ENCODE assay signal across 11 mouse cellular contexts in the genomic region with DNA sequence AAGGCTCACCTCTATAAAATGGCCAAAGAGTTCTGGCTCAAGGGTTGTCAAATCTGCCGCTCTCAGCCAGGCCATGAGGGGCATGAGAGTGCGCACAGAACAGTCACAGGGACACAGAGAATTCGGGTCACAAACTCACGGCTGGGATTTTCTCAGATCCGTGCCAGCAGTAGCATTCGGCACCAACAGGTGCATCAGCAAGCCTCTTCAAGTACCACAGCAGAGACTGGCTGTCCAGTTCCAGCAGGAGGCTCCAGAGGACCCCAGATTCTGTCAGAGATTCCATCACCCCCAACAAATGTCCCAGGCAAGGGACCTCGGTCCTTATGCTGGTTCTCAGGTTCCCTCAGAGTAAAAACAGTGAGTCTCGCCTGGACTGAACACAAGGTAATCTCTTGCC. TPM values are rescaled to one million over a fixed set of nuclear protein-coding genes. Genes with fewer than 3 reads are reported as not detected.
DNase-seq lines count a peak whose midpoint lies in the region; ATAC-seq and TF ChIP-seq lines count a peak whose summit lies in the region.
"Had no signal": no experiment of that assay in that cellular context is flagged by ENCODE, and none has a peak within 500 bp of the region (broad histone marks: within the 10 kb centered on the region; RNA-seq: fewer than 3 reads in every experiment).

No protein-coding gene starts in this region.

- 83% methylated on average over 8 of the region's 8 CpGs for WGBS in heart, embryonic 15.5 days
- 91% methylated on average over 8 of the region's 8 CpGs for WGBS in midbrain, embryonic 10.5 days
- whole genome bisulfite sequencing in midbrain, postnatal 0 days = 82% methylated on average over 8 of the region's 8 CpGs
- WGBS in intestine, embryonic 15.5 days = 89% methylated on average over 8 of the region's 8 CpGs
- 80% methylated on average over 8 of the region's 8 CpGs for WGBS in stomach, embryonic 16.5 days
- 89% methylated on average over 8 of the region's 8 CpGs for WGBS in forebrain, embryonic 15.5 days

- no peak for DNase-seq in heart, adult 18-20 months
- DNase-seq in midbrain, embryonic 10.5 days (ENCODE audit: low spot score) = no peak
- no peak for DNase-seq in midbrain, postnatal 0 days (ENCODE audit: low spot score)
- DNase-seq in adrenal gland, postnatal 10 days = no peak

- peak overlapping the region; percentile 16; the same call in 1 of the 2 replicates for H3K4me2 ChIP-seq in heart, embryonic 15.5 days
- no peak overlapping the region for H3K4me2 ChIP-seq in midbrain, postnatal 0 days (ENCODE audit: low read depth, low read length, poor library complexity, severe bottlenecking)
- peak overlapping the region; percentile 12; the same call in 1 of the 2 replicates for H3K4me2 ChIP-seq in intestine, embryonic 15.5 days (replicated peaks)
- H3K4me2 ChIP-seq in stomach, embryonic 16.5 days (ENCODE audit: low read depth, low read length) = peak overlapping the region; percentile 38
- H3K4me2 ChIP-seq in forebrain, embryonic 15.5 days (replicated peaks) = no peak overlapping the region
- H3K4me2 ChIP-seq: forebrain, embryonic 12.5 days had no signal

- TF ChIP-seq CTCF in midbrain, postnatal 0 days (IDR thresholded peaks at IDR 0.05) = no peak

- peak overlapping the region; percentile 48 for H3K27ac ChIP-seq in heart, embryonic 15.5 days
- H3K27ac ChIP-seq in midbrain, embryonic 10.5 days (replicated peaks) = peak overlapping the region; percentile 68; the same call in 1 of the 2 replicates
- H3K27ac ChIP-seq in midbrain, postnatal 0 days (ENCODE audit: low read depth, low read length) = no peak overlapping the region
- peak overlapping the region; percentile 72; the same call in 1 of the 2 replicates for H3K27ac ChIP-seq in intestine, embryonic 15.5 days
- H3K27ac ChIP-seq in stomach, embryonic 16.5 days (ENCODE audit: low read length) = peak overlapping the region; percentile 85
- no peak overlapping the region for H3K27ac ChIP-seq in forebrain, embryonic 15.5 days (replicated peaks)
- H3K27ac ChIP-seq: forebrain, embryonic 12.5 days had no signal

- ATAC-seq in heart, embryonic 15.5 days (replicated peaks; ENCODE audit: insufficient number of reproducible peaks, insufficient read depth, low FRiP score, low read depth) = no peak
- no peak for ATAC-seq in midbrain, postnatal 0 days (ENCODE audit: low FRiP score)
- no peak for ATAC-seq in intestine, embryonic 15.5 days
- no peak for ATAC-seq in stomach, embryonic 16.5 days (ENCODE audit: insufficient read depth, low FRiP score)
- ATAC-seq in forebrain, embryonic 15.5 days (replicated peaks) = no peak
- ATAC-seq: midbrain, embryonic 16.5 days had no signal

- no peak overlapping the region for H3K4me3 ChIP-seq in heart, embryonic 15.5 days
- no peak overlapping the region for H3K4me3 ChIP-seq in midbrain, embryonic 10.5 days
- no peak overlapping the region for H3K4me3 ChIP-seq in midbrain, postnatal 0 days (ENCODE audit: low read depth, low read length)
- no peak overlapping the region for H3K4me3 ChIP-seq in intestine, embryonic 15.5 days (replicated peaks)
- H3K4me3 ChIP-seq in stomach, embryonic 16.5 days (replicated peaks; ENCODE audit: low read length) = peak overlapping the region; percentile 16
- H3K4me3 ChIP-seq in forebrain, embryonic 15.5 days = no peak overlapping the region
- H3K4me3 ChIP-seq: forebrain, embryonic 12.5 days had no signal

- H3K9me3 ChIP-seq in heart, embryonic 15.5 days (replicated peaks) = no peaks in the 10 kb centered on the region
- H3K9me3 ChIP-seq in midbrain, embryonic 10.5 days (replicated peaks) = no peaks in the 10 kb centered on the region
- no peaks in the 10 kb centered on the region for H3K9me3 ChIP-seq in midbrain, postnatal 0 days (ENCODE audit: low read length)
- H3K9me3 ChIP-seq in intestine, embryonic 15.5 days = no peaks in the 10 kb centered on the region
- H3K9me3 ChIP-seq in stomach, embryonic 16.5 days (replicated peaks; ENCODE audit: control insufficient read depth, low read length) = no peaks in the 10 kb centered on the region
- no peaks in the 10 kb centered on the region for H3K9me3 ChIP-seq in forebrain, embryonic 15.5 days
- H3K9me3 ChIP-seq: forebrain, embryonic 12.5 days had no signal

- no peaks in the 10 kb centered on the region for H3K36me3 ChIP-seq in heart, embryonic 15.5 days
- H3K36me3 ChIP-seq in midbrain, embryonic 10.5 days = peaks cover 4% of the 10 kb centered on the region; the same call in 1 of the 2 replicates
- peaks cover 30% of the 10 kb centered on the region for H3K36me3 ChIP-seq in midbrain, postnatal 0 days (ENCODE audit: insufficient read depth, low read length)
- H3K36me3 ChIP-seq in intestine, embryonic 15.5 days = peaks cover 2% of the 10 kb centered on the region; the same call in 1 of the 2 replicates
- H3K36me3 ChIP-seq in stomach, embryonic 16.5 days (ENCODE audit: control insufficient read depth, insufficient read depth, low read length) = no peaks in the 10 kb centered on the region
- H3K36me3 ChIP-seq in forebrain, embryonic 15.5 days = peaks cover 38% of the 10 kb centered on the region
- H3K36me3 ChIP-seq: forebrain, embryonic 12.5 days; G1E had no signal

- H3K27me3 ChIP-seq in heart, embryonic 15.5 days = no peaks in the 10 kb centered on the region
- no peaks in the 10 kb centered on the region for H3K27me3 ChIP-seq in midbrain, embryonic 10.5 days (ENCODE audit: low read depth, poor library complexity, severe bottlenecking)
- H3K27me3 ChIP-seq in midbrain, postnatal 0 days (ENCODE audit: insufficient read depth, low read length) = no peaks in the 10 kb centered on the region
- no peaks in the 10 kb centered on the region for H3K27me3 ChIP-seq in intestine, embryonic 15.5 days (replicated peaks)
- H3K27me3 ChIP-seq in stomach, embryonic 16.5 days (ENCODE audit: control insufficient read depth, insufficient read depth, low read length) = no peaks in the 10 kb centered on the region
- H3K27me3 ChIP-seq in forebrain, embryonic 15.5 days = no peaks in the 10 kb centered on the region
- H3K27me3 ChIP-seq: forebrain, embryonic 12.5 days had no signal

- H3K4me1 ChIP-seq in heart, embryonic 15.5 days (replicated peaks) = peaks cover 27% of the 10 kb centered on the region
- H3K4me1 ChIP-seq in midbrain, embryonic 10.5 days = peaks cover 12% of the 10 kb centered on the region
- no peaks in the 10 kb centered on the region for H3K4me1 ChIP-seq in midbrain, postnatal 0 days (ENCODE audit: insufficient read depth, low read length)
- peaks cover 20% of the 10 kb centered on the region for H3K4me1 ChIP-seq in intestine, embryonic 15.5 days (replicated peaks)
- H3K4me1 ChIP-seq in stomach, embryonic 16.5 days (ENCODE audit: control insufficient read depth, insufficient read depth, low read length) = peaks cover 9% of the 10 kb centered on the region
- no peaks in the 10 kb centered on the region for H3K4me1 ChIP-seq in forebrain, embryonic 15.5 days

- no peak overlapping the region for H3K9ac ChIP-seq in heart, embryonic 15.5 days
- H3K9ac ChIP-seq in midbrain, postnatal 0 days (replicated peaks; ENCODE audit: low read length, poor library complexity, severe bottlenecking) = no peak overlapping the region
- H3K9ac ChIP-seq in intestine, embryonic 15.5 days = no peak overlapping the region
- H3K9ac ChIP-seq in stomach, embryonic 16.5 days (ENCODE audit: low read length) = peak overlapping the region; percentile 2; the same call in 1 of the 2 replicates
- no peak overlapping the region for H3K9ac ChIP-seq in forebrain, embryonic 15.5 days (replicated peaks)
- H3K9ac ChIP-seq: forebrain, embryonic 12.5 days had no signal

RNA-seq across cellular contexts. Expression of a gene that starts 51.4 kb away (rescaled TPM):
- 1.5 and 5.2 TPM in 2 replicates for polyA plus RNA-seq in heart, embryonic 15.5 days (2015; fragmentation: Nextera tagmentation; extraction: Ambion mirVana)
- 1 to 10 TPM in 1 of 2 experiments, under 1 TPM in 1; 0.79 to 1.6 TPM for total RNA-seq in heart, adult 18-20 months (2021)
- polyA plus RNA-seq in midbrain, embryonic 10.5 days (2016; fragmentation: Nextera tagmentation; extraction: Ambion mirVana) = 5.4 and 11.7 TPM in 2 replicates
- total RNA-seq in midbrain, postnatal 0 days (2014; rRNA removed) = 235 and 257 TPM in 2 replicates
- 157 and 158 TPM in 2 replicates for polyA plus RNA-seq in midbrain, postnatal 0 days (2015; fragmentation: Nextera tagmentation; extraction: Ambion mirVana)
- 4.5 and 6.2 TPM in 2 replicates for polyA plus RNA-seq in intestine, embryonic 15.5 days (2015; fragmentation: Nextera tagmentation; extraction: Ambion mirVana)
- 4.9 and 7.1 TPM in 2 replicates for polyA plus RNA-seq in stomach, embryonic 16.5 days (2015; fragmentation: Nextera tagmentation; extraction: Ambion mirVana)
- 10 to 100 TPM in 1 of 2 experiments, 1 to 10 TPM in 1; 5.6 to 11.8 TPM for total RNA-seq in adrenal gland, postnatal 10 days (2021)
- 89.7 and 90.5 TPM in 2 replicates for polyA plus RNA-seq in forebrain, embryonic 15.5 days (2015; fragmentation: Nextera tagmentation; extraction: Ambion mirVana)
- polyA plus RNA-seq: G1E had no signal

Comparison
In these comparisons a context has a peak if more than half of its experiments do, and no peak if none do; other contexts are left out.
1. H3K27ac ChIP-seq: peak in heart, embryonic 15.5 days (single experiment), midbrain, embryonic 10.5 days (single experiment), intestine, embryonic 15.5 days (single experiment) and stomach, embryonic 16.5 days (single experiment); none in midbrain, postnatal 0 days (single experiment) and forebrain, embryonic 15.5 days (single experiment).
2. H3K4me2 ChIP-seq: peak in heart, embryonic 15.5 days (single experiment), intestine, embryonic 15.5 days (single experiment) and stomach, embryonic 16.5 days (single experiment); none in midbrain, postnatal 0 days (single experiment) and forebrain, embryonic 15.5 days (single experiment).